Mouse (Mus musculus): ENCODE data around the gene Srrm4. TPM values are rescaled to one million over a fixed set of nuclear protein-coding genes. Genes with fewer than 3 reads are reported as not detected.

Srrm4 gene
- 0.30 and 0.42 TPM in 2 replicates for polyA plus RNA-seq (2012; rRNA removed; ENCODE audit: low replicate concordance)

DNA sequence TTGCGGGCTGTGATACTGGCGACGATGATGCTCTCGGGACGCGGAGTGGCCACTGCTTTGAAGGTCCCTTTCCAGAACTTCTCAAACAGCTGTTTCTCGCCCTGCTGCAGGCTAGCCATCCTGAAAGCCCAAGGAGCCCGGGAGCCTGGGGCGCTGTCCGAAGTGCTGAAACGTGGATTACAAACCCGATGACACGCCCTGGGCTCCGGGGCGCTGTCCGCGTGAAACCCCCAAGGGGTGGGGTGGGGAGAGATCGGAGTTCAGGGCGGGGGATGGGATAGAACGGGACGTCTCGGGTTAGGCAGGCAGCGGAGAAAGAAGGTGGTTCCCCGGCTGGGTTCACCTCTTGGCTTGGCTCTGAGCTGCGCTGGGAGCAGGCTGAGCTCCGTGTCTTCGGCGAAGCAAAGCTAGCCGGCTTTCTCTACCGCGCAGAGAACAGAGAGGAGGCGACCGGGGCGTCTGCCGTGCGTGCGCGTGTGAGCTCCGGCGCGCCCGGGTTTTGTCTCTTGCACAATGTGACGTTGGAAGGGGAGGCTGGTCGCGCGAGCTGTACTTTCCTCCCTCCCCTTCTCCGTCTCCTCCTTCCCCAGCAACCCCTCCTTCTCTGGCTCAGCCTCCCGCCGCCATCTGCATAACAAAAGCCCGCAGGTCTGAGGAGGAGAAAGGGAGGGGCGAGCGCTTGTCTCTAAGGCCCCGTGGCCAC is at the start of gene Srrm4:
Srrm4 (minus strand) TSS at position 472 of the 703 bp plus-strand sequence.

DNA sequence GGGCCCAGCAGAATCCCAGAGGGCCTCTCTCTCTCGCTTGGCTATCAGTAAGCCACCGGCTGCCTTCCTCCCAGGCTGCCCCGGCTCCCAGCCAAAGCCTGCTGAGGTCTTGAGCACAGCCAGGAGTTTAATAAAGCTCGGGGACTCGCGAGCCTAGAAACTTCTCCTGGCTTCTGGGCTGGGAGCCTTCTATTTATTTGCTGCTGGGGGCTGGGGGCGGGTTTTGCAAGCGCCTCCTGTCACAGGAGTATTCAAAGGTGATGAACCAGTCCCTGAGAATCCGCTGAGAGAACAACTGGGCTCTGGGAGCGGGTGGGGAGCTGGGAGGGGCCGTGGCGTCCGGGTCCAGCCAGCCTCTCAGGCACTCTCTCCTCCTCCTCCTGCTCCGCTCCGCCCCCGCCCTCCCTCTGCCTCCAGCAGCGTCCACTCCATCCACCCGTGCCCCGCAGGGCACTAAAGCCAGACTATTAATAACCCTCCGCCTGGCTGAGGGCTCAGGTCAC is 168.9 kb downstream of the Srrm4 start, which contains the start of gene Hspb8:
Hspb8 (minus strand) TSS at position 166 of the 503 bp plus-strand sequence.

Other genes with a start within 250 kb of the Srrm4 start
- gene Hspb8, start 169.0 kb downstream of the Srrm4 start, polyA plus RNA-seq (2012; rRNA removed; ENCODE audit: low replicate concordance) = 53.6 and 152 TPM in 2 replicates